Mouse (Mus musculus): ENCODE results near the gene Taok3.

The Taok3 gene

GRCm38 (mm10) chr5:117258276-117258675 lies 138.3 kb downstream of the Taok3 start:
- DNase-seq (ENCODE audit: low read depth, low spot score), result no peak

GRCm38 (mm10) chr5:117263566-117263965 lies 143.6 kb downstream of the Taok3 start:
- no peak for DNase-seq (ENCODE audit: low read depth, low spot score)

GRCm38 (mm10) chr5:117264701-117265100 lies 144.8 kb downstream of the Taok3 start:
- no peak for DNase-seq (ENCODE audit: low read depth, low spot score)

- no peak for DNase-seq (ENCODE audit: low read depth, low spot score)
Observed at GRCm38 (mm10) chr5:117267913-117268312, 148.0 kb downstream of the Taok3 start.

- DNase-seq (ENCODE audit: low read depth, low spot score), result no peak
Observed at GRCm38 (mm10) chr5:117268749-117269148, 148.8 kb downstream of the Taok3 start.

- no peak for DNase-seq (ENCODE audit: low read depth, low spot score)
Observed at GRCm38 (mm10) chr5:117269395-117269794, 149.5 kb downstream of the Taok3 start.

- DNase-seq (ENCODE audit: low read depth, low spot score), result no peak
Observed at GRCm38 (mm10) chr5:117271945-117272344, 152.0 kb downstream of the Taok3 start.

GRCm38 (mm10) chr5:117274817-117275216 lies 154.9 kb downstream of the Taok3 start:
- no peak for DNase-seq (ENCODE audit: low read depth, low spot score)

- DNase-seq (ENCODE audit: low read depth, low spot score), result no peak
Observed at GRCm38 (mm10) chr5:117277784-117278183, 157.9 kb downstream of the Taok3 start.

- no peak for DNase-seq (ENCODE audit: low read depth, low spot score)
Observed at GRCm38 (mm10) chr5:117278809-117279668, 159.1 kb downstream of the Taok3 start.

- no peak for DNase-seq (ENCODE audit: low read depth, low spot score)
Observed at GRCm38 (mm10) chr5:117279669-117280050, 159.7 kb downstream of the Taok3 start.

- no peak for DNase-seq (ENCODE audit: low read depth, low spot score)
Observed at GRCm38 (mm10) chr5:117281536-117281935, 161.6 kb downstream of the Taok3 start.

- DNase-seq (ENCODE audit: low read depth, low spot score), result no peak
Observed at GRCm38 (mm10) chr5:117282360-117282759, 162.4 kb downstream of the Taok3 start.

- DNase-seq (ENCODE audit: low read depth, low spot score), result no peak
Observed at GRCm38 (mm10) chr5:117284029-117284428, 164.1 kb downstream of the Taok3 start.

GRCm38 (mm10) chr5:117284682-117285081 lies 164.8 kb downstream of the Taok3 start:
- no peak for DNase-seq (ENCODE audit: low read depth, low spot score)

GRCm38 (mm10) chr5:117285266-117285665 lies 165.3 kb downstream of the Taok3 start:
- DNase-seq (ENCODE audit: low read depth, low spot score), result no peak

- DNase-seq (ENCODE audit: low read depth, low spot score), result no peak
Observed at GRCm38 (mm10) chr5:117286286-117286685, 166.4 kb downstream of the Taok3 start.

- peak; percentile 94 for DNase-seq (ENCODE audit: low read depth, low spot score)
Observed at GRCm38 (mm10) chr5:117286831-117287822, 167.2 kb downstream of the Taok3 start, which contains the start of gene Pebp1. Pebp1 (minus strand) TSS chr5:117287625.

GRCm38 (mm10) chr5:117289646-117290045 lies 169.7 kb downstream of the Taok3 start:
- no peak for DNase-seq (ENCODE audit: low read depth, low spot score)

GRCm38 (mm10) chr5:117290081-117290480 lies 170.2 kb downstream of the Taok3 start:
- DNase-seq (ENCODE audit: low read depth, low spot score), result no peak

- no peak for DNase-seq (ENCODE audit: low read depth, low spot score)
Observed at GRCm38 (mm10) chr5:117291312-117291711, 171.4 kb downstream of the Taok3 start.

GRCm38 (mm10) chr5:117292547-117292946 lies 172.6 kb downstream of the Taok3 start:
- DNase-seq (ENCODE audit: low read depth, low spot score), result no peak

All from CD4-positive helper T cell, adult 2 months (primary cell).